Mouse (Mus musculus) thymus, adult 2 months (tissue): ENCODE results near the gene Vipr2. TPM values are rescaled to one million over a fixed set of nuclear protein-coding genes. Genes with fewer than 3 reads are reported as not detected.

ENCODE experiments used
- DNase-seq: peaks from one replicate; pipeline ENCODE4 v3.0.0; 2021
- H3K27ac ChIP-seq: fragments of 200-500 bp; 2 replicates; pipeline ENCODE4 v1.5.1; 2012; ENCODE audit warnings: low read length, control low read depth; ENCODE audit not compliant: control insufficient read depth, insufficient read depth
- H3K27me3 ChIP-seq: fragments of 200-500 bp; 2 replicates; pipeline ENCODE4 v1.6.1; 2012; ENCODE audit warnings: mild to moderate bottlenecking, low read length, moderate library complexity, mixed read lengths; ENCODE audit not compliant: control insufficient read depth, insufficient read depth
- H3K36me3 ChIP-seq: fragments of 200-500 bp; 2 replicates; pipeline ENCODE4 v1.6.1; 2012; ENCODE audit warnings: mild to moderate bottlenecking, low read length, moderate library complexity; ENCODE audit not compliant: control insufficient read depth, insufficient read depth
- H3K4me1 ChIP-seq: fragments of 200-500 bp; replicated peaks from 2 replicates; pipeline ENCODE4 v1.6.1; 2012; ENCODE audit warnings: low read length; ENCODE audit not compliant: control insufficient read depth, insufficient read depth
- H3K4me3 ChIP-seq: fragments of 200-500 bp; 2 replicates; pipeline ENCODE4 v1.5.1; 2012; ENCODE audit warnings: mild to moderate bottlenecking, low read length, control low read depth, moderate library complexity; ENCODE audit not compliant: control insufficient read depth, insufficient read depth
- CTCF ChIP-seq: fragments of 200-500 bp; IDR thresholded peaks from 2 replicates; pipeline ENCODE4 v1.5.1; 2012; ENCODE audit warnings: mild to moderate bottlenecking, control low read depth, low read length, moderate library complexity, borderline replicate concordance; ENCODE audit not compliant: control insufficient read depth, poor library complexity, insufficient read depth; ENCODE audit errors: extremely low read depth
- POLR2A ChIP-seq: fragments of 200-500 bp; IDR thresholded peaks from 2 replicates; pipeline ENCODE4 v1.6.1; 2012; ENCODE audit warnings: mild to moderate bottlenecking, low read length, control low read depth, moderate library complexity; ENCODE audit not compliant: control insufficient read depth, poor library complexity, insufficient read depth; ENCODE audit errors: extremely low read depth
- WGBS: fragments of 180-500 bp; shearing (Covaris S2); methylation state at CpG from one replicate; pipeline ENCODE4 v1.1.7; 2018; 5-methylcytosine and 5-hydroxymethylcytosine counted together
- polyA plus RNA-seq: library from polyadenylated mRNA; depleted of rRNA; stranded (reverse); fragments of >200 nt; gene quantifications from 2 replicates; pipeline ENCODE4 v1.2.3, GENCODE M21; 2012

Vipr2 gene
- polyA plus RNA-seq, 1 experiment = 0.66 TPM

DNA sequence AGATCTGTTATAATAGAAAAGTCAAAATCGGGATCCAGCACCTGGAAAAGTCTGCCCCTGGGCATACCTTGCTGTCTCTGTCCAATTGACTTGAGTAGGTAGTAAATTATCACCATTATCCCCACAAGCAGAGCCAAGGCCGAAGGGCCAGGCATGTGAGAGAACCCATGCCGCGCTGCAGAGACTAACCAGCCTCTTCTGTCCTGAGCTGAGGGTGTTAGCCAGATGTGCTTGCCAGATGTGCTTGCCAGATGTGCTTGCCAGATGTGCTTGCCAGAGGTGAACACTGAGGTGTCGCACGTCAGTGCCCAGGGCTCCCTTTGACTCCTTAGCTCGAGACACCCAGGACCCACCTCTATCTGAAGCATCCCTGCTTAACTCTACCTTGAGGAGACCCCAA, 53.4 kb downstream of the Vipr2 start:
- Histone ChIP-seq H3K36me3 (no peaks in the 10 kb centered on the region), H3K27ac (no peak overlapping the region), H3K4me3 (no peak overlapping the region), H3K27me3 (no peaks in the 10 kb centered on the region), H3K4me1 (no peaks in the 10 kb centered on the region)
- 90% methylated on average over 7 of the region's 7 CpGs for WGBS
- TF ChIP-seq POLR2A (no peak), CTCF (no peak)
- no peak for DNase-seq

GRCm38 (mm10) chr12:116132909-116133308, 55.4 kb downstream of the Vipr2 start:
- Histone ChIP-seq H3K36me3 (no peaks in the 10 kb centered on the region), H3K27ac (no peak overlapping the region), H3K27me3 (no peaks in the 10 kb centered on the region), H3K4me3 (no peak overlapping the region), H3K4me1 (no peaks in the 10 kb centered on the region)
- TF ChIP-seq POLR2A = no peak
- DNase-seq = no peak
- WGBS = 93% methylated on average over 5 of the region's 5 CpGs

GRCm38 (mm10) chr12:116135906-116136305, 58.4 kb downstream of the Vipr2 start:
- Histone ChIP-seq H3K27me3 (no peaks in the 10 kb centered on the region), H3K4me1 (no peaks in the 10 kb centered on the region), H3K4me3 (no peak overlapping the region), H3K36me3 (no peaks in the 10 kb centered on the region), H3K27ac (no peak overlapping the region)
- 97% methylated on average over 4 of the region's 4 CpGs for WGBS
- no peak for TF ChIP-seq POLR2A
- TF ChIP-seq CTCF = no peak
- no peak for DNase-seq

GRCm38 (mm10) chr12:116138322-116139205, 61.0 kb downstream of the Vipr2 start:
- H3K36me3 ChIP-seq = no peaks in the 10 kb centered on the region
- 50% methylated on average over 7 of the region's 7 CpGs for WGBS
- no peak overlapping the region for H3K4me3 ChIP-seq
- DNase-seq = peak; percentile 47
- H3K4me1 ChIP-seq = peaks cover 2% of the 10 kb centered on the region; the same call in 1 of the 2 replicates
- H3K27ac ChIP-seq = no peak overlapping the region
- TF ChIP-seq POLR2A (no peak), CTCF (no peak)
- no peaks in the 10 kb centered on the region for H3K27me3 ChIP-seq

DNA sequence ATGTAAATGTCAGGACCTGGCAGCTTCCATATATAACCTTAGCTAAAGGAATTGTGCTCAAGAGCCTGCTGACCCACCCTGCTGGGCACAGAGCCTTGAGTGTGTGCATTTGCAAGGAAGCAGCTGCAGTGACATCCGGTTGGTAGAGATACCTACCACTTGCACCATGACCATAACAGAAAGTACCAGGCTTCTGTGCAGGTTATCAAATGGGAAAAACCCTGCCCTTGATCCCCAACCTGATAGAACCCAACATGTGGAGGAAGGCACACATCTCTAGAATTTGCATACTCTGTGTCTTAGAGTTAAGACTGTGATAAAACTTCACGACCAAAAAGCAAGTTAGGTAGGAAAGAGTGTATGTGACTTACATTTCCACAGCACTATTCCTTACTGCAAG, 63.1 kb downstream of the Vipr2 start:
- 86% methylated on average over 2 of the region's 2 CpGs for WGBS
- no peak for DNase-seq
- peaks cover 21% of the 10 kb centered on the region for H3K4me1 ChIP-seq
- H3K4me3 ChIP-seq = no peak overlapping the region
- no peaks in the 10 kb centered on the region for H3K27me3 ChIP-seq
- TF ChIP-seq CTCF (no peak), POLR2A (no peak)
- H3K36me3 ChIP-seq = no peaks in the 10 kb centered on the region
- H3K27ac ChIP-seq = no peak overlapping the region

GRCm38 (mm10) chr12:116141816-116142215, 64.3 kb downstream of the Vipr2 start:
- WGBS = 61% methylated on average over 2 of the region's 2 CpGs
- H3K4me3 ChIP-seq = no peak overlapping the region
- H3K4me1 ChIP-seq = peaks cover 27% of the 10 kb centered on the region
- no peaks in the 10 kb centered on the region for H3K27me3 ChIP-seq
- DNase-seq = no peak
- H3K36me3 ChIP-seq = no peaks in the 10 kb centered on the region
- no peak overlapping the region for H3K27ac ChIP-seq
- TF ChIP-seq CTCF (no peak), POLR2A (no peak)

DNA sequence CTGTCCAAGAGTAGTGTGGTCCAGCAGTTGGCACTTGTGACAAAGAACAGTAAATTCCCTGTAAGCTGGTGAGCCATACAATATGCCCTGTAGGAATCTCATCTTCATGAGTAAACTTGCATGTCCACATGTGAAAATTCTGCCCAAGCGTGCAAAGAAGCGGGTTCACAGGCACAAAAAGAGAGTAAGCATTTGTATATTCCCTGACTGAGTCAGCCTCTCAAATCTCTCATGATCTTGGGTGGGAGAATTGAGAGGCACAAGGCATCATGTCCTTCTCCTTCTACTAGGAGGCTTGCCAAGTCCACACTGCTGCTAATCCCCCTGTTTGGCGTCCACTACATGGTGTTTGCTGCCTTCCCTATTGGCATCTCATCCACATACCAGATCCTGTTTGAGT, 64.9 kb downstream of the Vipr2 start:
- Histone ChIP-seq H3K27me3 (no peaks in the 10 kb centered on the region), H3K4me3 (no peak overlapping the region), H3K36me3 (no peaks in the 10 kb centered on the region), H3K4me1 (peaks cover 27% of the 10 kb centered on the region), H3K27ac (no peak overlapping the region)
- no peak for DNase-seq
- WGBS = 95% methylated on average over 3 of the region's 3 CpGs
- no peak for TF ChIP-seq CTCF
- no peak for TF ChIP-seq POLR2A
